Mouse (Mus musculus): ENCODE results near the gene Bptf. TPM values are rescaled to one million over a fixed set of nuclear protein-coding genes. Genes with fewer than 3 reads are reported as not detected.

Gene Bptf
- polyA plus RNA-seq, 1 experiment from 2014 or later: 32.9 TPM

- WGBS: 92% methylated on average over 6 of the region's 6 CpGs
- Histone ChIP-seq H3K27ac (ENCODE audit: low read depth, low read length) (no peak overlapping the region), H3K9me3 (replicated peaks; ENCODE audit: control insufficient read depth, low read length) (no peaks in the 10 kb centered on the region), H3K9ac (ENCODE audit: low read length) (no peak overlapping the region), H3K4me1 (ENCODE audit: control insufficient read depth, insufficient read depth, low read length) (no peaks in the 10 kb centered on the region), H3K36me3 (ENCODE audit: control insufficient read depth, insufficient read depth, low read length) (peaks cover 82% of the 10 kb centered on the region), H3K4me3 (ENCODE audit: low read depth, low read length) (no peak overlapping the region), H3K27me3 (replicated peaks; ENCODE audit: control insufficient read depth, insufficient read depth, low read length) (no peaks in the 10 kb centered on the region), H3K4me2 (ENCODE audit: low read length) (no peak overlapping the region)
- ATAC-seq (no peak), DNase-seq (ENCODE audit: low spot score) (no peak)
These were observed 77.1 kb downstream of the Bptf start for GRCm38 (mm10) chr11:107054870-107055269.

DNA sequence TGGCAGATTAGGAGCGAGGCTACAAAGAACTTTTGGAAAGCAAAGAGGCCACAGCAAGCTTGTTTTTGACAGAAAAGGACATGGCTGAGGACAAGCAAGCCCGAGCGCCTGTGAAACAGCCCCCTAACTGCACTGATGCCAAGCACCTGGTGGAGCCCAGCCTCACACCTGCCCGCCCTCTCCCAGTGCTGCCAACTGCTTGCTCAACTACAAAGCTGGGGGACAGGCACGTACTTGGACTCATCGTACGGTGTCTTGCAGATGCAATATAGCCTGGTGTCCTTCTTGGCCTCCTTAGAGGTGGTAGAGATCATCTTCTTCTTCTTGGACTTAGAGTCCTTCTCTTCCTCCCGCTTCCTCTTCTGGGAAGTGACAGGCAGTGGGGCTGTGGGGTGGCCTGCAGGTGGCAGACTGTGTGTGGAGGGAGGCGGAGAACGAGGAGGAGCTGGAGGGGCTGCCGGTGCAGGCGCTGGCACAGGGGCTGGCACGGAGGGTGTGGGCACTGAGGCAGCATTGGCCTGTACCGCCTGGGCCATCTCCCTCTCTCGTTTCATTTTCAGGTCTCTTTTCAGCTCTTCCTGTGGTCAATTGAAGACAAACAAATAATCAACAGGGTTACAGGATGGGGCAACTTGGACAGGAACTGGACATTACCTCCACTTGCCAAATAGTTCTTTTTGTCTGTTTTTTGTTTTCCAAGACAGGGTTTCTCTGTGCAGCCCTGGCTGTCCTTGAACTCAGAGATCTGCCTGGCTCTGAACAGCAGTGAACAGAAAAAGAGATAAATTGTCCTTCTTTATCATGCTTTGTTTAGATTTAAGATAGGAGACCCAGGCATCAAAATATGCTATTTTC, 84.9 kb downstream of the Bptf start:
- 89% methylated on average over 15 of the region's 15 CpGs for WGBS
- no peak overlapping the region for H3K4me3 ChIP-seq (ENCODE audit: low read depth, low read length)
- ATAC-seq (no peak), DNase-seq (ENCODE audit: low spot score) (no peak)
- H3K4me1 ChIP-seq (ENCODE audit: control insufficient read depth, insufficient read depth, low read length): no peaks in the 10 kb centered on the region
- H3K9me3 ChIP-seq (replicated peaks; ENCODE audit: control insufficient read depth, low read length): no peaks in the 10 kb centered on the region
- H3K27ac ChIP-seq (ENCODE audit: low read depth, low read length): no peak overlapping the region
- H3K27me3 ChIP-seq (replicated peaks; ENCODE audit: control insufficient read depth, insufficient read depth, low read length): no peaks in the 10 kb centered on the region
- H3K36me3 ChIP-seq (ENCODE audit: control insufficient read depth, insufficient read depth, low read length): peaks cover 47% of the 10 kb centered on the region
- H3K9ac ChIP-seq (ENCODE audit: low read length): no peak overlapping the region
- H3K4me2 ChIP-seq (ENCODE audit: low read length): no peak overlapping the region

- Histone ChIP-seq H3K27ac (ENCODE audit: low read depth, low read length) (no peak overlapping the region), H3K4me2 (ENCODE audit: low read length) (no peak overlapping the region)
- 90% methylated on average over 4 of the region's 4 CpGs for WGBS
These were observed 86.4 kb downstream of the Bptf start for GRCm38 (mm10) chr11:107045546-107045945.

DNA sequence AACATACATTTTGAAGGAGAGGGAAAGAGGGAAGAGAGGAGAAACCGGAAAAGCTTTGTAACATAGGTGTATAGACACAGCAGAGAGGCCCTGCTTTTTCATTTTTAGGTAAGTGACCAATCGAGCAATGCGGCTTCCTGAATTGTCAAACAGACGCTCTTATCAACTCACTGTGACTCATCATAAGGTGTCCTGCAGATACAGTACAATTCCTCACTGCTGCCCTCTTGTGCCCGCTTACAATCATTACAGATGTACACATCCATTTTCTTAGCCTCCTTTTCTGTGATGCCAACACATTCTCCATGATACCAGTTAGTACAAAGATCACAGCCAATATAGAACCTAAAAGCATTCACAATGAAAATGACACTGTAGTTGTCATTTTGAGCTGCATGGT, 87.6 kb downstream of the Bptf start:
- H3K36me3 ChIP-seq (ENCODE audit: control insufficient read depth, insufficient read depth, low read length): peaks cover 67% of the 10 kb centered on the region
- H3K4me2 ChIP-seq (ENCODE audit: low read length): no peak overlapping the region
- H3K9me3 ChIP-seq (replicated peaks; ENCODE audit: control insufficient read depth, low read length): no peaks in the 10 kb centered on the region
- ATAC-seq (peak; percentile 58; the same call in 1 of the 2 replicates), DNase-seq (ENCODE audit: low spot score) (peak; percentile 84)
- H3K4me3 ChIP-seq (ENCODE audit: low read depth, low read length): no peak overlapping the region
- no peaks in the 10 kb centered on the region for H3K4me1 ChIP-seq (ENCODE audit: control insufficient read depth, insufficient read depth, low read length)
- no peak overlapping the region for H3K27ac ChIP-seq (ENCODE audit: low read depth, low read length)
- H3K9ac ChIP-seq (ENCODE audit: low read length): no peak overlapping the region
- 55% methylated on average over 5 of the region's 5 CpGs for WGBS
- no peaks in the 10 kb centered on the region for H3K27me3 ChIP-seq (replicated peaks; ENCODE audit: control insufficient read depth, insufficient read depth, low read length)

More at GRCm38 (mm10) chr11:107045546-107045945, 86.4 kb downstream of the Bptf start:
- Histone ChIP-seq H3K36me3 (ENCODE audit: control insufficient read depth, insufficient read depth, low read length) (peaks cover 54% of the 10 kb centered on the region), H3K9me3 (replicated peaks; ENCODE audit: control insufficient read depth, low read length) (no peaks in the 10 kb centered on the region), H3K27me3 (replicated peaks; ENCODE audit: control insufficient read depth, insufficient read depth, low read length) (no peaks in the 10 kb centered on the region), H3K9ac (ENCODE audit: low read length) (no peak overlapping the region), H3K4me1 (ENCODE audit: control insufficient read depth, insufficient read depth, low read length) (no peaks in the 10 kb centered on the region), H3K4me3 (ENCODE audit: low read depth, low read length) (no peak overlapping the region)
- ATAC-seq (no peak), DNase-seq (ENCODE audit: low spot score) (no peak)

DNA sequence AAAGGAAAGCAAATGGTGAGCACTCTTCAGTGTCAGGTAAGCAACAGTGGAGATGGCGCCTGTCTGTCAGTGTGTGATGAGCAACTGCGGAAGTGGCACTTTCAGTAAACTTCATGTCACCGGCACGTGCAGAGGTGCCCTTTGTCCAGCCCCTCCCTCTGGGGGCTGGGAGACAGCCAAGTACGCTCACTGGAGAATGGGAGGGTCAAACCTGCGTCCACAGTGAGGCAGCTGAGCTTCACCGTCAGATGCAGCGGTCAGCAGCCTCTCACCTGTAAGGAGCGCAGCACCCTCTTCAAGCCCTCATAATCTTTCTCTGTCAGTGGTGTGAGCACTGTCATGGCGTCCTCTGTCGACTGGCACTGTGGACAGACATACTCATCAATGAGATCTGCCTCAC, 88.6 kb downstream of the Bptf start:
- ATAC-seq (no peak), DNase-seq (ENCODE audit: low spot score) (no peak)
- Histone ChIP-seq H3K9ac (ENCODE audit: low read length) (no peak overlapping the region), H3K4me3 (ENCODE audit: low read depth, low read length) (no peak overlapping the region), H3K4me1 (ENCODE audit: control insufficient read depth, insufficient read depth, low read length) (no peaks in the 10 kb centered on the region), H3K9me3 (replicated peaks; ENCODE audit: control insufficient read depth, low read length) (no peaks in the 10 kb centered on the region), H3K27ac (ENCODE audit: low read depth, low read length) (no peak overlapping the region), H3K36me3 (ENCODE audit: control insufficient read depth, insufficient read depth, low read length) (peaks cover 75% of the 10 kb centered on the region), H3K4me2 (ENCODE audit: low read length) (no peak overlapping the region), H3K27me3 (replicated peaks; ENCODE audit: control insufficient read depth, insufficient read depth, low read length) (no peaks in the 10 kb centered on the region)
- WGBS: 93% methylated on average over 11 of the region's 11 CpGs

DNA sequence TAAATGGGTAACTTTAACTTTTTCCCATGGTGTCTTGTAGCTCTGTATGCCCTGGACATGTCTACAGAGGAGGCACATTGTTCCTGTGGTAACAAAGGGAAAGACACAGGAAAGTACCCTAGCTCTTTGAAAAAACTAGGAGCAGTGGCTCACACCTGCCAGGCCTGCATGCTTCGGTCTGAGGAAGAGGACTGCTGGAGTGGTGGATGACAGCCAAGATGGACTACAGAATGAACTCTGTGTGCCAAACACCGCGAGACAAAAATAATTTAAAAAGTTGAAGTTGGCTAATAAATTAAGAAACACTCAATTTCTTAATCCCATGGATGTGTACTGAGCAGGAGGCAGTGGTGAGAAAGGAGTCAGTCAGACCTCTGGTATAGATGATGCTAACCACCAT, 90.5 kb downstream of the Bptf start:
- H3K4me1 ChIP-seq (ENCODE audit: control insufficient read depth, insufficient read depth, low read length): no peaks in the 10 kb centered on the region
- H3K9ac ChIP-seq (ENCODE audit: low read length): no peak overlapping the region
- no peak overlapping the region for H3K27ac ChIP-seq (ENCODE audit: low read depth, low read length)
- no peaks in the 10 kb centered on the region for H3K9me3 ChIP-seq (replicated peaks; ENCODE audit: control insufficient read depth, low read length)
- DNase-seq (ENCODE audit: low spot score) (no peak), ATAC-seq (no peak)
- no peak overlapping the region for H3K4me3 ChIP-seq (ENCODE audit: low read depth, low read length)
- H3K27me3 ChIP-seq (replicated peaks; ENCODE audit: control insufficient read depth, insufficient read depth, low read length): no peaks in the 10 kb centered on the region
- 85% methylated on average over 3 of the region's 3 CpGs for WGBS
- H3K36me3 ChIP-seq (ENCODE audit: control insufficient read depth, insufficient read depth, low read length): peaks cover 80% of the 10 kb centered on the region
- no peak overlapping the region for H3K4me2 ChIP-seq (ENCODE audit: low read length)

DNA sequence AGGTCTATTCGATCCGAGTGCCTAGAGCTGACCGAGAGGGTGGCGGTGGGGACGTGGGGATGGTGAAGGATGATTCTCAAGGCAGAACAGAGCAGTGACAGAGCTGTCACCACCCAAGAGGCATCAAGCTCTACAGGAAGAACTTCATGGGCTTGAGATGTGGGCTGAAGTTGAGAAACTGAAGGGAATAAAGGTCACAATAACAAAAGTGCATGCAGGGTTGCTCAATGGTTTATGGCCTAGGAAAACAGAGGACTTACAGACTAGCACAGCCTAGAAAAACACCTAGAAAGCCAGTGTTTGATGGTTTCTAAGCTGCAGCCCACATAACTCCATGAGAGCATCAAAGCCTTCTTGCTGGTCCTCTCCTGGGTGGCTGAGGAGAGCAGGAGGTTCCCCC, 92.5 kb downstream of the Bptf start:
- Histone ChIP-seq H3K36me3 (ENCODE audit: control insufficient read depth, insufficient read depth, low read length) (peaks cover 76% of the 10 kb centered on the region), H3K9me3 (replicated peaks; ENCODE audit: control insufficient read depth, low read length) (no peaks in the 10 kb centered on the region), H3K4me1 (ENCODE audit: control insufficient read depth, insufficient read depth, low read length) (no peaks in the 10 kb centered on the region), H3K27ac (ENCODE audit: low read depth, low read length) (no peak overlapping the region), H3K27me3 (replicated peaks; ENCODE audit: control insufficient read depth, insufficient read depth, low read length) (no peaks in the 10 kb centered on the region), H3K4me3 (ENCODE audit: low read depth, low read length) (no peak overlapping the region), H3K9ac (ENCODE audit: low read length) (no peak overlapping the region), H3K4me2 (ENCODE audit: low read length) (no peak overlapping the region)
- WGBS: 94% methylated on average over 5 of the region's 5 CpGs
- ATAC-seq (no peak), DNase-seq (ENCODE audit: low spot score) (no peak)

- H3K4me1 ChIP-seq (ENCODE audit: control insufficient read depth, insufficient read depth, low read length): peaks cover 6% of the 10 kb centered on the region; the same call in 1 of the 2 replicates
- H3K36me3 ChIP-seq (ENCODE audit: control insufficient read depth, insufficient read depth, low read length): peaks cover 36% of the 10 kb centered on the region
- no peak overlapping the region for H3K4me3 ChIP-seq (ENCODE audit: low read depth, low read length)
- no peak overlapping the region for H3K9ac ChIP-seq (ENCODE audit: low read length)
- 89% methylated on average over 10 of the region's 10 CpGs for WGBS
- no peak overlapping the region for H3K27ac ChIP-seq (ENCODE audit: low read depth, low read length)
- no peaks in the 10 kb centered on the region for H3K9me3 ChIP-seq (replicated peaks; ENCODE audit: control insufficient read depth, low read length)
- ATAC-seq (no peak), DNase-seq (ENCODE audit: low spot score) (no peak)
- H3K27me3 ChIP-seq (replicated peaks; ENCODE audit: control insufficient read depth, insufficient read depth, low read length): no peaks in the 10 kb centered on the region
- H3K4me2 ChIP-seq (ENCODE audit: low read length): no peak overlapping the region
These were observed 97.7 kb downstream of the Bptf start for GRCm38 (mm10) chr11:107034085-107034810.

DNA sequence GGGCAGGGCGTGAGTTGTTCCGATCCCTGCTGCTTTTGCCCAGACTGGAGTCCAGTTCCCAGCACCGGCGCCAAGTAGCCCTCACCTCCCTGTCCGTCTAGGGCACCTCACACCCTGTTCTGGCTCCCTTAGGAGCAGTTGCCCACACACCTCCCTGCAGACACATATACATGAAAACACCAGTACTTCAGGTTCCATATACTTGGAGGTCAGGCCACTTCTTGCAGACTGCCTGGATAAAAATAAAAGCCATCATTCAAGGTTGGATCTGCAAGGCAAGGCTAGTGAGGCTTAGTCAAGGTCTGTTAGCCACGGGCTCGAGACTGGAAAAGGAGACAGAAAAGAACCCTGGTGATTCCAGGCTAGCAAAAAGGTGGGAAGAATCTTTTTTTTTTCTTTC, 100.3 kb downstream of the Bptf start:
- H3K36me3 ChIP-seq (ENCODE audit: control insufficient read depth, insufficient read depth, low read length): peaks cover 13% of the 10 kb centered on the region
- H3K27me3 ChIP-seq (replicated peaks; ENCODE audit: control insufficient read depth, insufficient read depth, low read length): no peaks in the 10 kb centered on the region
- H3K4me3 ChIP-seq (ENCODE audit: low read depth, low read length): no peak overlapping the region
- DNase-seq (ENCODE audit: low spot score) (no peak), ATAC-seq (no peak)
- no peaks in the 10 kb centered on the region for H3K9me3 ChIP-seq (replicated peaks; ENCODE audit: control insufficient read depth, low read length)
- 11% methylated on average over 7 of the region's 7 CpGs for WGBS
- no peak overlapping the region for H3K4me2 ChIP-seq (ENCODE audit: low read length)
- no peak overlapping the region for H3K27ac ChIP-seq (ENCODE audit: low read depth, low read length)
- no peak overlapping the region for H3K9ac ChIP-seq (ENCODE audit: low read length)
- H3K4me1 ChIP-seq (ENCODE audit: control insufficient read depth, insufficient read depth, low read length): peaks cover 8% of the 10 kb centered on the region; the same call in 1 of the 2 replicates
